Mouse (Mus musculus): Measurements from ENCODE around the gene Rab7. TPM values are rescaled to one million over a fixed set of nuclear protein-coding genes. Genes with fewer than 3 reads are reported as not detected.

Rab7 gene
- total RNA-seq, 1 experiment from 2014 or later = 126 TPM

DNA sequence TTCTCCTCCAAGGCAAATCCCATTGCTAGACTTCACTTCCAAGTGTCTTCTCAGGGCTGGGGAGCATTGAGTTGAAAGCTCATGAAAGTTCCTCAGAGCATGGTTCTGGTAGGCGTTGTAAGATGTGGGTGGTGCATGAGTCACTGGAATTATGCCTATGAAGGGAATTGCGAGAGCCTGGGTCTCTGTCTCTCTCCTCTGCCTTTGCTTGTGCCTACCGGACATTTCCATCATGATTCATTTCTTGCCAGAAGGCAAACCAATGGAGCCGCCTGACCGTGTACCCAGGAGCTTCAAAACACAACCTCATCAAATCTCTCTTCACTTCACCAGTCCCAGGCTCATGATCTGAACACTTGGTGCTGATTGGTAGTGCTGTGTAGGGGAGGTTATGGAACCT is 11.8 kb upstream of the Rab7 start:
- no peak for ATAC-seq (replicated peaks; ENCODE audit: insufficient number of reproducible peaks, low FRiP score, low TSS enrichment, poor library complexity, severe bottlenecking)

DNA sequence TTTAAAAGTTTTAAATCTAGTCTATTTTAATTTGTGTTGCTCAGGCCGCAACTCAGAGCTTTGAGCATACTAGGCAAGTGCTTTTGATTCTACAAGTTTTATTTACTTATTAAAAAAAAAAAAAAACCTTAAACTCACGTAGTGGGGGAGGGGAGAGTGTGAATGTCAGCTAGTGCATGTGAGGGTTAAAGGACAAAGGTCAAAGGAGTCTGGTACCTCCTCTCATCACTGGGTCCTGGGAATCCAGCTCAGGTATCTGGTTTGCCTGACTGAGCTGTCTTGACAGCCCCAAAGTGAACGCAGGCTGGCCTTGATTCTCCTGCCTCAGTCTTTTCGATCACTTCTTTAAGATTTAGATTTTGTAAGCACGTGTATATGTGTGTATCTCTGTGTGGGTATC is 10.6 kb upstream of the Rab7 start:
- no peak for ATAC-seq (replicated peaks; ENCODE audit: insufficient number of reproducible peaks, low FRiP score, low TSS enrichment, poor library complexity, severe bottlenecking)

DNA sequence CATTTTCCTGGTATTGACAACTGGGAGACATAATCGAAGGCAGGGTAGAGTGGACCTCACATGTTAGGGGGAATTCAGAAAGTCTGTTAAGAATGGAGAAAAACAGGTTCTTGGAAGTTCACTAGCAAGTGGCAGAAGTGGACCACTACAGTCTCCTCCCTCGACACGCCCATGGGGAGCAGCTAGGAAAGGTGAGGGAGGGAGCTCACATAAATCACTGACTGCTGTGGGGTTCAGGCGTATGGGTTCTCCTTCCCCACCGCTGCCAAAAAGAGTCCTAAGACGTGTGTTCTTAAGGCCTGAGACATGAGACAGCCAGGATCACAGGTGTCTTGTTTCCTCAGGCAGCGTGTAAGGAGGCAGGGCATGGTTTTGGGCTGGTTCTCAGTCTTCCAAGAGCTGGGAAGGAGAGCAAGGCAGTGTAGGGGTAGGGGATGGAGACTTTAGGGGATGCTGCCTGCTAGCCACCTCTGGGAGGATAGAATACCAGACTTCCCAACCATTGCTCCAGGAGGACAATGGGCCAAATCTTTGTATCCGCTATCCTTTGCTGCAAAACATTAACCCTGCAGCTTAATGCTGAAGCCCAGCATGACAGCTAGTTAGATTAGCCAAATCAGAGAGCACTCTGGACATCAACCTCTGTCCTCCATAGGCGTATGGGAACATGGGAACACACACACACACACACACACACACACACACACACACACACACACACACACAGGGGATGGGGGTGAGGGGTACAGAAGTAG is 9.2 kb upstream of the Rab7 start:
- no peak for ATAC-seq (replicated peaks; ENCODE audit: insufficient number of reproducible peaks, low FRiP score, low TSS enrichment, poor library complexity, severe bottlenecking)

DNA sequence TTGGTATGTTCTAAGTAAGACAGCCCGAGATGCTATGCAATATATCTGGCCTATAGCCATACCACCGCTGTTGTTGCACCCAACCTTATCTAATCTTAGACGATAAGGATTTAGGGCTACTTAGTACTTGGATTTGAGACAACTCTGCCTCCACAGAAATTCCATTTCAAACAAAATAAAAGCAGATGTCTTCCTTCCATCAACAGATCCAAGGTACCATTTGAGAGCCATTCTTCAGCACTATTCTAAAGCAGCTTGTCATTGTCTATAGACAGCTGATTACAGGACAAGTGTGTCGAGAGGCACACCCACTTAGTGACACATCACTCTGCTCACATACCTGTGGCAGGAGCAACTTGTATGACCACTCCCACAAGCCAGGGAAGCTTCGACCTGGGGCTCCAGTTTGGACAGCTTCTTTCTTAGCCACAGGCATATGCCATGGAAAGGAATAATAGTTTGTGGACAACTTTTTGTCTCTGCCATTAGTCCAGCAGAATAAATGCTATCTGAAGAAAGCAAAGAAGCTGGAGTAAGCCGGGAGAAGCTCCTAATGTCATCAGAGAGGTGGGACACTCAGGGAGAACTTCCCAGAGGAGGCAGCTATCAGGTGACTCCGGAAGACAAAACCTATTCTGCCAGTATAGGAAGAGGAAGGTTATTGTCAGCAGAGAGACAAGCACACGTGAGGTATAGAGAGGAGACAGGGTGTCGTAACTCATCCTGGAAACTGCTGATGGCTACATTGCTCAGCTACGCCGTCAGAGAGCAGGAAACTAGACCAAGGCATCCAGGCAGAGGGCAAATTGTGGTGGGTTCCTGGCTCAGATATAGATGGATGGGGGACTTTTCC is 8.4 kb upstream of the Rab7 start:
- no peak; the same call in 1 of the 2 replicates for ATAC-seq (replicated peaks; ENCODE audit: insufficient number of reproducible peaks, low FRiP score, low TSS enrichment, poor library complexity, severe bottlenecking)

- no peak for ATAC-seq (replicated peaks; ENCODE audit: insufficient number of reproducible peaks, low FRiP score, low TSS enrichment, poor library complexity, severe bottlenecking)
Observed at GRCm38 (mm10) chr6:88051206-88051605, 6.1 kb upstream of the Rab7 start.

DNA sequence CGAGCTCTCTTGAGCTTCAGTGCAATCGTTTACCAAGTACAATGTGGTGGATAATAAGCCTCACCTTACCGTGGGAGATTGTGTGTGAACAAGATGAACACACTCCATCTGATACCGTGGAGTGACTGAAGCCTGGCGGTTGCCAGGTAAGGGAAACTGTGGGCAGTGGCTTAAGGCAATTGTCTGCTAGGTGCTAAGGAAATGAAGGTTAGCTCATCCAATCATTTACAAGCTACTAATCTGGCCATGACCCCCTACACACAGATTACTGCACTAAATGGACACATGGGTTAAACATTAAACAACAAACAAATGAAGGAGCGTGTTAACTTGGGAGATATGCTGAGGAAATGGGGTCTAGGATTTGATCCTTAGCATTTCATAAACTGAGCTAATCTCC is 3.9 kb upstream of the Rab7 start:
- no peak for ATAC-seq (replicated peaks; ENCODE audit: insufficient number of reproducible peaks, low FRiP score, low TSS enrichment, poor library complexity, severe bottlenecking)

DNA sequence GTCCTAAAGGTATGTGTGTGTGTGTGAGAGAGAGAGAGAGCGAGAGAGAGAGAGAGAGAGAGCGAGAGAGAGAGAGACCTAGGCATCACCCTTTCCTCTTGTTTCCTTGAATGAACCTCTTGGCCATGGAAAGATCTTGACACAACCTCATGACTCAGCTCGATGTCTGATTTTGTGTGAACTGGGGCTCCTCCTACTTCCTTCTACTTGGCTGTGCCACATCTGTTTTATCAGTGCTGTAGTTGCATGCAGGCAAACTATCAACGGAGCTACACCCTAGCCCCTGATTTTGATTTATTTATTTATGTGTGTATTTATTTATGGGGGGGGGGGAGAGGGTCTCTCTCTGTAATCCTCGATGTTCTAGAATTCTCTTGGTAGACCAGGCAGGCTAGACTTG is 2.8 kb upstream of the Rab7 start:
- ATAC-seq (replicated peaks; ENCODE audit: insufficient number of reproducible peaks, low FRiP score, low TSS enrichment, poor library complexity, severe bottlenecking) = no peak

- no peak for ATAC-seq (replicated peaks; ENCODE audit: insufficient number of reproducible peaks, low FRiP score, low TSS enrichment, poor library complexity, severe bottlenecking)
Observed at GRCm38 (mm10) chr6:88045406-88045766, 316 bp upstream of the Rab7 start.

GRCm38 (mm10) chr6:88044234-88044576 is 865 bp downstream of the Rab7 start:
- no peak for ATAC-seq (replicated peaks; ENCODE audit: insufficient number of reproducible peaks, low FRiP score, low TSS enrichment, poor library complexity, severe bottlenecking)

DNA sequence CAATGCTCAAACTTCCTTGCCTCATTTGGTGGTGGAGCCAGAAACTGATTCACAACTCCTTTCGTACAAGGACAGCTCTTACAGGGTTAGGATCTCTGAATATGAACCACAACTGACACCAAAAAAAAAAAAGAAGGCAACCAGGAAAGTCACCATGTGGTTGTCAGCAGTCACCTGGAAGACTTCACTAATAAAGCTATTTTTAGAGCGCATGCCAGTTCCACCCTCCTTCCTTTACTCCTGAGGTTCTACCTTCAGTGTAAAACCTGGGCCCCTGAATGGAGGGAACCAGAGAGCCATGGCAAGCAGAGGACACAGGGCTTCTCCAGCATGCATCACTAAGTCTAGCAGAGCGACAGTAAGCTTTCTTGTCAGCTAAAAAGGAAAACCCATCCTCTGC is 2.7 kb downstream of the Rab7 start:
- ATAC-seq (replicated peaks; ENCODE audit: insufficient number of reproducible peaks, low FRiP score, low TSS enrichment, poor library complexity, severe bottlenecking) = no peak

DNA sequence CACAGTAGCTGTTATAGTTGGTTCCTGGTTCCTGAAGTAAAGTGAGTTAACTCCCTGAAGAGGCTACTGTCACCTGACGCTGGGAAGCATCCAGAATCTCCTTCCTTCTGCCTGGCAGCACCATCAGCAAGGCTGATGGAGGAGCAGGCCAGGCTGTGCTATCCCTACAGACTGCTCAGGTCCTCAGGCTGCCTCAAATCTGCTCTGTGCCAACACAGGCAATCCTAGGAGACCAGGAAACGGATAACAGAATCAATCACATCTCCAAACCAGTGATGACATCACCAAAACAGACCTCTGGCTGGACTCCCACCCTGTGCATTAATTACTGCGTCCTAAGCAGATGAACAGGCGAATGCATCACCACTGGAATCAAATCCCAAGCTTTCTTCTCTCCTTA is 3.8 kb downstream of the Rab7 start:
- no peak for ATAC-seq (replicated peaks; ENCODE audit: insufficient number of reproducible peaks, low FRiP score, low TSS enrichment, poor library complexity, severe bottlenecking)

GRCm38 (mm10) chr6:88039426-88039825 is 5.6 kb downstream of the Rab7 start:
- no peak for ATAC-seq (replicated peaks; ENCODE audit: insufficient number of reproducible peaks, low FRiP score, low TSS enrichment, poor library complexity, severe bottlenecking)

DNA sequence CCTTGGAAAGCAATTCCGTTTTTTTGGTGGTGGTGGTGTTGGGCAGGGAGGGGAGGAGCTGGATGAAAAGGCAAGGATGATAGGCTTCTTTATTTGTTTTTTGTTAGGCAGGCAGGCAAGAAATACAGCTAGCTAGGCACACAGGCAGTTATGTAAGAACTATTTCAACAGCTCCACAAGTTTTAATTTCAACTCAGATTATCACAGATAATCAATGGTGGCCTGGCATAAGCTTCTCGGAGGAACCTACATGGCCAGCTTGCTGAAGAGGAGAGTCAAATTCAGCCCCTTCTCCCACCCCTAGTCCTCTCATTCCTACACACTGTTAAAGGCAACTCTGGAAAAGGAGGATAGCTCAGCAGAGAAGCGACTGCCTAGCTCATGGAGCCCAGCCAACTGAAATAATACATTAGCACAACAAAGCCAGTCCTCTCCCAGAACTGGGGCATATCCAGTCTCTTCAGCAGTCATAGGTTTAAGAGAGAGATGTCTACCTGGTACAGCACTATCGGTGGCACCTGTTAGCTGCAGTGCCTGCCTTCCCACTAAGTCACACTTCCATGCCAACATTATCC is 7.5 kb downstream of the Rab7 start:
- ATAC-seq (replicated peaks; ENCODE audit: insufficient number of reproducible peaks, low FRiP score, low TSS enrichment, poor library complexity, severe bottlenecking) = no peak

DNA sequence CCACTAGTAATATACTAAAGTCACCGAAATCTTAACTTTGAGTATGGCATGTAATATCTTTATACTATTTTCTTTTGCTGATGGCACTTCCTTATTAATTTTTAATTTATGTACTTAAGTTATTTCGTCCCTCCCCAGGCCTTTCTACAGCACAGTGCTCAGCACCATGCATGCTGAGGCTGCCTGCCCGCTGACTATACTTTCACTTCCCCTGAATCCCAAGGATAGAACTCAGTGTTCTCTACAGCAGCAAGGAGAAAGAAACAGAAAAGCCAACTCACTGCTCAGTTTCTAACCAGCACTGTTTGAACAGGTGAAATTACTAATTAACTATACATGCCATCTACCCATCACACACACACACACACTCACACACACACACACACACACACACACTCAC is 11.6 kb downstream of the Rab7 start:
- peak; percentile 86 for ATAC-seq (replicated peaks; ENCODE audit: insufficient number of reproducible peaks, low FRiP score, low TSS enrichment, poor library complexity, severe bottlenecking)

DNA sequence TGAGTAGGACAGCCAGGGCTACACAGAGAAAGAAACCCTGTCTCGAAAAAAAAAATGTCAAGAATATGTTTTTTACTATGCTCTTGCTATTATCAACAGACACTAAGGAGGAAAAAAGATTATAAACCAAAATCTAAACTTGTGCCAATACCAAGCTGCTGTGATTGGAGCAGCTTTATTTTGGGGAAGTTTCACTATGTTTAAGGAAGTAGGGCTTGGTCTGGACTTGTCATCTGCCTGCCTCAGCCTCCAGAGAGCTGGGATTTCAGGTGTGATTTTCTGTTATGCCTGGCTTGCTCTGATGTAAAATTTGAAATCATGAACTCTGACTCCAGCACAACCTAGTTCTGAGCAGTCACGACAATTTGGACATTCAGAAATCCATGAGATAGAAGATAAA is 14.6 kb downstream of the Rab7 start:
- ATAC-seq (replicated peaks; ENCODE audit: insufficient number of reproducible peaks, low FRiP score, low TSS enrichment, poor library complexity, severe bottlenecking) = peak; percentile 81

DNA sequence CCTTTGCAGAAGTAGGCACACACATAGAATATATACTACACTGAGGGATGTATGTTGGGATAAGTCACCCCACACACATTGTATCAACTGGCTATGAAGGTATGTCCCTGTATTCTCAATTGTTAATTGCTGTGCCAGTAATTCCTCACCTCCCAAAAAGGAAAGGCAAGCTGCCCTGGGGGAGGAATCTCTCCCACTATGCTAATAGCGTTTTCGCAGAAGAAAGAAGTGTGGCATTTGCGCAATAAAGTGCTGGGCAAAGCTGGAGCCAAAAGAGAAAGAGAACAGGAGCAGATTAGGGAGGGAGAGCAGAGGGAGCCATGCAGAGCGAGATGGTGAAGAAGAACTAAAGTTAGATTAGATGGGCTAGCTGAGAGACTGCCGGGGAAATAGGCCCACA is 17.7 kb downstream of the Rab7 start:
- no peak for ATAC-seq (replicated peaks; ENCODE audit: insufficient number of reproducible peaks, low FRiP score, low TSS enrichment, poor library complexity, severe bottlenecking)

DNA sequence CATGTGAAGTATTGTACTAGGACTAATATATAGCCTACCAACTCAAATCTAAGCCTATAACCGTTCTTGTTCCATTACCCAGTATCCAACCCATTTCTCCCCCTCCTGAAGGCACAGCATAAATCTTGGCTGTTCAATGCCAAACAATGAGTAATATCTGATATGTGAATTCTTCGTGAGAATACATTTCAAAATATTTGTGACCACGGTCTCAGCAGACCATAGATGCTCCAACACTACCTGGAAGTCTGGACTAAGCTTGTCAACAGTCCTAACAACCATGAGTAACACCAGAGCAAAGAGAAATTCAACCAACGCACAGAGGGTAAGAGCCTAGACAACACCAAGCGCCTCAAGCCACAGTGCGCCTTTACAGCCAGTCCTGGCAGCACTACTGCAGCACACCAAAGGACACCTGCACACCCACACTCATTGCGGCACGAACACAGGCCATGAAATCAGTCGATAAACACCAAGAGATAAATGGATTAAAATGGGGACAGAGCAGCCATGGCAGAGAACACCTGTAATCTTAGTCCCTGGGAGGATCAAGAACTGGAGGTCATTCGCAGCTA is 21.7 kb downstream of the Rab7 start:
- no peak for ATAC-seq (replicated peaks; ENCODE audit: insufficient number of reproducible peaks, low FRiP score, low TSS enrichment, poor library complexity, severe bottlenecking)

DNA sequence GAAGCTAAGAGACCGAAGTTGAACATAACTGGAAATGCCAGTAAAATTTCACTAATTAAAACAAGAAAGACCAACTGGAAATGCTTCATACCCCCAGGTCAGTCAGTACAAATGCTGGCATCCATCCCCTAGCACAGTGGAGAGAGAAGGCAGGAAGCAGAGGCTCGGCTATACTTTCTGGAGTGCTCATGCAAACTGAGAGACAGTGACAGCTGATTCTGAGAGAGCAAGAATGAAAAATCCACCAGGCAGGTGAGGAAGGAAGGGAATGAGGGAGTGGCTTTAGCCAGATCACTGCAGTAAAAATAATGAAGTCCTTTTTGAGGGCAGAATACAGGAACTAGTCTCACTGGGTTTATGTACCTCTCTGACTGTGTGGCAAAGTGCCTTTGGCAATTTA is 25.9 kb downstream of the Rab7 start:
- no peak for ATAC-seq (replicated peaks; ENCODE audit: insufficient number of reproducible peaks, low FRiP score, low TSS enrichment, poor library complexity, severe bottlenecking)

DNA sequence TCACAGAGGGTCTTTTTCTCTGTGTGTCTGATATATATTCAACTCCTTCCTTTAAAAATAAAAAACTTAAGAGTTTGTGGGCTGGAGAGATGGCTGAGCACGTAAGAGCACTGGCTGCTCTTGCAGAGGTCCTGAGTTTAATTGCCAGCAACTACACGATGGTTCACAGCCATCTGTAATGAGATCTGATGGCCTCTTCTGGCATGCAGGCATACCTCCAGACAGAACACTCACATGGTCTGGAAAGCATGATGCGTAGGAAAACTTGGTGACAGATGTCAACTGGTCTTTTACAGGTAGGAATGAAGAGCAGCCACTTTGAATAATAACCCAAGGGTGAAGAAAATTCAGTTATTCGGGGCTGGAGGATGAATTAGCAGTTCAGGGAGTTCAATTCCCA is 27.2 kb downstream of the Rab7 start:
- no peak for ATAC-seq (replicated peaks; ENCODE audit: insufficient number of reproducible peaks, low FRiP score, low TSS enrichment, poor library complexity, severe bottlenecking)

DNA sequence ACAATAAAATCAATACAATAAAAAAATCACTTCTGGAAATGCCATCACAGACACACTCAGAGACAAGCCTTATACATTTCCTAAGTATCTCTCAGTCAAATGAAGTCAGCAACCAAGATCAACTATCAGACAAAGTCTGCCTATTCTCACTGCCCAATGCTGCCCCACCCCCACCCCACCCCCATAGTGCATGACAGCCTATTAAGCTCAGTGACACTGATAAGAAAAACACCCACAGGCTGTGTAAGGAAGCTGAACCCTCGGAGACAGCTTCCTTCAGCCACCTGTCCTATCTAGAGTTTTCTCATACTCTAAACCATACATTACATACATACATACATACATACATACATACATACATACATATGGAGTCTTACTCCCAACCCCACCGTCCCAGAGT is 29.3 kb downstream of the Rab7 start:
- no peak for ATAC-seq (replicated peaks; ENCODE audit: insufficient number of reproducible peaks, low FRiP score, low TSS enrichment, poor library complexity, severe bottlenecking)

Measured in monocyte, adult 5-6 weeks (primary cell).